Mouse (Mus musculus) small intestine, adult 2 months (tissue): Measurements from ENCODE around the gene Zbtb12.

ENCODE experiments used
- CTCF ChIP-seq: fragments of 200-500 bp; IDR thresholded peaks from 2 replicates; pipeline ENCODE4 v1.5.1; 2012; ENCODE audit warnings: low read depth, mild to moderate bottlenecking, control low read depth, inconsistent platforms, low read length, moderate library complexity, mixed read lengths; ENCODE audit not compliant: insufficient replicate concordance, insufficient read length; ENCODE audit errors: extremely low read depth
- POLR2A ChIP-seq: fragments of 200-500 bp; IDR thresholded peaks from 2 replicates; pipeline ENCODE4 v1.6.1; 2012; ENCODE audit warnings: low read depth, mild to moderate bottlenecking, control low read depth, inconsistent platforms, low read length, moderate library complexity

GRCm38 (mm10) chr17:34855825-34856224, 23.5 kb upstream of the Zbtb12 start:
- TF ChIP-seq CTCF = peak; percentile 89; the same call in 1 of the 2 replicates
- no peak for TF ChIP-seq POLR2A
